8 mouse cellular contexts compared by ENCODE assay signal in genomic region chr1:154120693-154121092, GRCm38 (mm10).
DNase-seq lines count a peak whose midpoint lies in the region; ATAC-seq and TF ChIP-seq lines count a peak whose summit lies in the region.
"Had no signal": no experiment of that assay in that cellular context is flagged by ENCODE, and none has a peak within 500 bp of the region (broad histone marks: within the 10 kb centered on the region; RNA-seq: fewer than 3 reads in every experiment).

No protein-coding gene starts in this region.

- H3K4me1 ChIP-seq in liver, adult 2 months (ENCODE audit: control insufficient read depth, insufficient read depth, low read length), result peaks cover 5% of the 10 kb centered on the region
- peaks cover 24% of the 10 kb centered on the region for H3K4me1 ChIP-seq in liver, postnatal 0 days (ENCODE audit: insufficient read depth)
- H3K4me1 ChIP-seq in forebrain, postnatal 0 days (ENCODE audit: insufficient read depth), result no peaks in the 10 kb centered on the region
- H3K4me1 ChIP-seq: neural tube, embryonic 12.5 days had no signal

- peak; percentile 63 for DNase-seq in liver, adult 2 months (ENCODE audit: extremely low read depth, low read depth, low spot score)
- DNase-seq in liver, postnatal 0 days, result no peak
- DNase-seq in brain, embryonic 14.5 days (ENCODE audit: low read depth), result peak; percentile 85
- peak; percentile 66 for DNase-seq in forebrain, postnatal 0 days
- DNase-seq in kidney, postnatal 36 days, result peak; percentile 93 to 95
- DNase-seq in right cerebral cortex, adult 2 months (ENCODE audit: low spot score in 2 of 2), result peak; percentile 63 to 66
- no peak for DNase-seq in embryo, embryonic 11 days

- H3K9me3 ChIP-seq in liver, postnatal 0 days (ENCODE audit: low read length), result no peaks in the 10 kb centered on the region
- H3K9me3 ChIP-seq in forebrain, postnatal 0 days (ENCODE audit: low read length), result no peaks in the 10 kb centered on the region
- H3K9me3 ChIP-seq: neural tube, embryonic 12.5 days had no signal

- H3K27me3 ChIP-seq in liver, adult 2 months (ENCODE audit: control insufficient read depth, insufficient read depth, low read length), result no peaks in the 10 kb centered on the region
- H3K27me3 ChIP-seq in liver, postnatal 0 days (ENCODE audit: insufficient read depth, low read length), result no peaks in the 10 kb centered on the region
- H3K27me3 ChIP-seq in forebrain, postnatal 0 days (ENCODE audit: insufficient read depth, low read length), result no peaks in the 10 kb centered on the region
- H3K27me3 ChIP-seq: neural tube, embryonic 12.5 days had no signal

- H3K27ac ChIP-seq in liver, adult 2 months (replicated peaks; ENCODE audit: insufficient read depth, low read depth, low read length), result no peak overlapping the region
- H3K27ac ChIP-seq in liver, postnatal 0 days (ENCODE audit: low read depth), result no peak overlapping the region
- H3K27ac ChIP-seq in forebrain, postnatal 0 days (ENCODE audit: low read depth, low read length), result no peak overlapping the region
- H3K27ac ChIP-seq: neural tube, embryonic 12.5 days had no signal

- no peak overlapping the region for H3K4me3 ChIP-seq in liver, adult 2 months (ENCODE audit: insufficient read depth, low read depth, low read length)
- no peak overlapping the region for H3K4me3 ChIP-seq in liver, postnatal 0 days (ENCODE audit: low read depth, low read length)
- H3K4me3 ChIP-seq in forebrain, postnatal 0 days (ENCODE audit: low read depth, low read length), result no peak overlapping the region
- H3K4me3 ChIP-seq: neural tube, embryonic 12.5 days had no signal

- TF ChIP-seq EP300 in liver, postnatal 0 days (IDR thresholded peaks at IDR 0.05; ENCODE audit: low read depth), result no peak

- no peak for TF ChIP-seq POLR2A in liver, adult 2 months (IDR thresholded peaks at IDR 0.05; ENCODE audit: extremely low read depth, insufficient read depth, low read length)
- no peak for TF ChIP-seq POLR2A in brain, embryonic 14.5 days (IDR thresholded peaks at IDR 0.05; ENCODE audit: borderline replicate concordance, extremely low read depth, insufficient read depth, insufficient read length, poor library complexity, severe bottlenecking)

- no peak for TF ChIP-seq CTCF in liver, adult 2 months (IDR thresholded peaks at IDR 0.05; ENCODE audit: low read depth, low read length)
- no peak for TF ChIP-seq CTCF in liver, postnatal 0 days (IDR thresholded peaks at IDR 0.05; ENCODE audit: low read depth)
- TF ChIP-seq CTCF in brain, embryonic 14.5 days (IDR thresholded peaks at IDR 0.05; ENCODE audit: borderline replicate concordance, extremely low read depth, insufficient read depth, insufficient read length), result no peak
- TF ChIP-seq CTCF in forebrain, postnatal 0 days (IDR thresholded peaks at IDR 0.05; ENCODE audit: low read depth), result no peak

- no peaks in the 10 kb centered on the region for H3K36me3 ChIP-seq in liver, adult 2 months (ENCODE audit: control insufficient read depth, insufficient read depth, low read length)
- no peaks in the 10 kb centered on the region for H3K36me3 ChIP-seq in liver, postnatal 0 days (replicated peaks; ENCODE audit: insufficient read depth, low read length)
- H3K36me3 ChIP-seq in forebrain, postnatal 0 days (ENCODE audit: insufficient read depth), result no peaks in the 10 kb centered on the region
- H3K36me3 ChIP-seq: neural tube, embryonic 12.5 days had no signal

- ATAC-seq in liver, postnatal 0 days, result no peak
- ATAC-seq in forebrain, postnatal 0 days, result no peak; the same call in 1 of the 2 replicates

- no peak overlapping the region for H3K9ac ChIP-seq in liver, adult 2 months (ENCODE audit: low read depth, low read length)
- H3K9ac ChIP-seq in liver, postnatal 0 days (replicated peaks), result no peak overlapping the region
- H3K9ac ChIP-seq in forebrain, postnatal 0 days, result no peak overlapping the region
- H3K9ac ChIP-seq: neural tube, embryonic 12.5 days had no signal

- no peaks in the 10 kb centered on the region for H3K79me2 ChIP-seq in liver, adult 2 months (ENCODE audit: control insufficient read depth, insufficient read depth, low read length)

- no peak overlapping the region for H3K4me2 ChIP-seq in liver, postnatal 0 days (ENCODE audit: low read depth, low read length)
- H3K4me2 ChIP-seq in forebrain, postnatal 0 days (ENCODE audit: low read depth), result no peak overlapping the region
- H3K4me2 ChIP-seq: neural tube, embryonic 12.5 days had no signal

- WGBS in liver, adult 2 months, result 0% methylated on average over 1 of the region's 1 CpGs
- 3% methylated on average over 1 of the region's 1 CpGs for whole genome bisulfite sequencing in liver, postnatal 0 days (ENCODE audit: insufficient replicate concordance)
- WGBS in forebrain, postnatal 0 days, result 19% methylated on average over 1 of the region's 1 CpGs

Comparison
In these comparisons a context has a peak if more than half of its experiments do, and no peak if none do; other contexts are left out.
1. DNase-seq: peak in liver, adult 2 months (single experiment), brain, embryonic 14.5 days (single experiment), forebrain, postnatal 0 days (single experiment), kidney, postnatal 36 days (2 of 2) and right cerebral cortex, adult 2 months (2 of 2); none in liver, postnatal 0 days (single experiment) and embryo, embryonic 11 days (single experiment).